Mouse (Mus musculus): ENCODE results near the gene Ulk4. TPM values are rescaled to one million over a fixed set of nuclear protein-coding genes. Genes with fewer than 3 reads are reported as not detected.
A peak's percentile ranks its signal among the peaks of the same experiment; 100 is the strongest.

Gene Ulk4
- polyA plus RNA-seq, 1 experiment from 2014 or later, result 23.2 TPM

DNA sequence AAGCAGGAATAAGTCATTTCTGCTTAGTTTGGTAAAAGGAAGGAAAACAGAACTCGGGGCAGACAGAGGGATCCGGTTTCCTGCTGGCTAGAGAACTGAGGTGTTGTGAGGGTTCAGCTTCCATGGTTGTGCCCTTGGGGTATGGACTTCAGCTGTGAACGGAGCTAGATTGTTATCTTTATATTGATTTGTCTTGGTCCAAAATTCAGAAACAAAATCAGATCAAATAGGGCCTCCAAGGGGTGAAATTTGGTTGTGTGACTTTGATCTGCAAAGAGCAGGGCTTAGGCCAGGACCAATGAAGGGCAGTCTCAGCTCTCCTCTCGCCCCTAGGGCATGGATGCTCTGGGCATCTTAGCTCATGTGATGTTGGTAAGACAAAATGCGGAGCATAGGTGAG is 292.5 kb downstream of the Ulk4 start:
- Histone ChIP-seq H3K9me3 (ENCODE audit: low read length) (no peaks in the 10 kb centered on the region), H3K36me3 (replicated peaks; ENCODE audit: insufficient read depth, low read length) (no peaks in the 10 kb centered on the region), H3K9ac (replicated peaks) (no peak overlapping the region), H3K4me3 (ENCODE audit: low read depth, low read length) (no peak overlapping the region), H3K4me2 (ENCODE audit: low read depth, low read length) (no peak overlapping the region), H3K27me3 (ENCODE audit: insufficient read depth, low read length) (no peaks in the 10 kb centered on the region), H3K27ac (ENCODE audit: low read depth) (no peak overlapping the region), H3K4me1 (ENCODE audit: insufficient read depth) (0 out of 2 replicates have a peak, but pooled peaks cover 3% of the 10 kb centered on the region)
- DNase-seq (no peak), ATAC-seq (peak; percentile 36; the same call in 1 of the 2 replicates)
- WGBS (ENCODE audit: insufficient replicate concordance), result 57% methylated on average over 5 of the region's 5 CpGs
- no peak for TF ChIP-seq EP300 (IDR thresholded peaks at IDR 0.05; ENCODE audit: low read depth)
- no peak for TF ChIP-seq CTCF (IDR thresholded peaks at IDR 0.05; ENCODE audit: low read depth)

- Histone ChIP-seq H3K4me2 (ENCODE audit: low read depth, low read length) (no peak overlapping the region), H3K27me3 (ENCODE audit: insufficient read depth, low read length) (no peaks in the 10 kb centered on the region), H3K9ac (replicated peaks) (no peak overlapping the region), H3K36me3 (replicated peaks; ENCODE audit: insufficient read depth, low read length) (no peaks in the 10 kb centered on the region), H3K4me3 (ENCODE audit: low read depth, low read length) (no peak overlapping the region), H3K27ac (ENCODE audit: low read depth) (no peak overlapping the region), H3K4me1 (ENCODE audit: insufficient read depth) (0 out of 2 replicates have a peak, but pooled peaks cover 3% of the 10 kb centered on the region), H3K9me3 (ENCODE audit: low read length) (no peaks in the 10 kb centered on the region)
- ATAC-seq (no peak), DNase-seq (no peak)
- TF ChIP-seq EP300 (IDR thresholded peaks at IDR 0.05; ENCODE audit: low read depth), result no peak
- TF ChIP-seq CTCF (IDR thresholded peaks at IDR 0.05; ENCODE audit: low read depth), result no peak
- 82% methylated on average over 8 of the region's 8 CpGs for WGBS (ENCODE audit: insufficient replicate concordance)
Measured at GRCm38 (mm10) chr9:120983849-120984248, 293.1 kb downstream of the Ulk4 start.

DNA sequence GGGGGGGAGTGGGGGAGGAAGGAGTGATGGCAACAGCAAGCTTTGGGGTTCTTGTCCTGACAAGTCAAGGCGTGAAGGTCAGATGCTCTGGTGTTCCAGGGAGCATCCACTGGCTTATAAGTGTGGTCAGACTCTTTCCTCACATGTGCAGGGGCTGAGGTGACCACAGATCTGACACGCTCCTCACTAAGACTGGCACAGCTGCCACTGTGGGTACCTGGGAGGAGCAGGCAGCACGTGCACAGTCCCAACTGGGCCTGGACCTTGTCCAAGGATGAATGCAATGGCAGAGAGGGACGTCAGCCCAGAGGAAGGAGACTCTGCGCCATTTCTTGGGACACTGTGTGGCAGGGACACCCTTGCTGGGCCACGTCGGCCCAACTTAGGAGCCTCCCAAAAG is 295.2 kb downstream of the Ulk4 start:
- Histone ChIP-seq H3K4me2 (ENCODE audit: low read depth, low read length) (no peak overlapping the region), H3K36me3 (replicated peaks; ENCODE audit: insufficient read depth, low read length) (no peaks in the 10 kb centered on the region), H3K4me1 (ENCODE audit: insufficient read depth) (0 out of 2 replicates have a peak, but pooled peaks cover 3% of the 10 kb centered on the region), H3K27me3 (ENCODE audit: insufficient read depth, low read length) (no peaks in the 10 kb centered on the region), H3K9me3 (ENCODE audit: low read length) (no peaks in the 10 kb centered on the region), H3K9ac (replicated peaks) (no peak overlapping the region), H3K4me3 (ENCODE audit: low read depth, low read length) (no peak overlapping the region), H3K27ac (ENCODE audit: low read depth) (no peak overlapping the region)
- no peak for TF ChIP-seq CTCF (IDR thresholded peaks at IDR 0.05; ENCODE audit: low read depth)
- no peak for TF ChIP-seq EP300 (IDR thresholded peaks at IDR 0.05; ENCODE audit: low read depth)
- ATAC-seq (no peak), DNase-seq (no peak)
- 82% methylated on average over 7 of the region's 7 CpGs for WGBS (ENCODE audit: insufficient replicate concordance)

GRCm38 (mm10) chr9:120976856-120977255 is 300.1 kb downstream of the Ulk4 start:
- Histone ChIP-seq H3K27me3 (ENCODE audit: insufficient read depth, low read length) (no peaks in the 10 kb centered on the region), H3K9me3 (ENCODE audit: low read length) (no peaks in the 10 kb centered on the region), H3K4me2 (ENCODE audit: low read depth, low read length) (no peak overlapping the region), H3K4me1 (ENCODE audit: insufficient read depth) (no peaks in the 10 kb centered on the region), H3K9ac (replicated peaks) (no peak overlapping the region), H3K4me3 (ENCODE audit: low read depth, low read length) (no peak overlapping the region), H3K27ac (ENCODE audit: low read depth) (no peak overlapping the region), H3K36me3 (replicated peaks; ENCODE audit: insufficient read depth, low read length) (no peaks in the 10 kb centered on the region)
- TF ChIP-seq CTCF (IDR thresholded peaks at IDR 0.05; ENCODE audit: low read depth), result no peak
- TF ChIP-seq EP300 (IDR thresholded peaks at IDR 0.05; ENCODE audit: low read depth), result no peak
- 85% methylated on average over 4 of the region's 4 CpGs for WGBS (ENCODE audit: insufficient replicate concordance)
- ATAC-seq (no peak), DNase-seq (no peak)

- ATAC-seq, result no peak
- H3K27ac ChIP-seq (ENCODE audit: low read depth), result no peak overlapping the region
- DNase-seq, result no peak
Measured at GRCm38 (mm10) chr9:120976158-120976557, 300.8 kb downstream of the Ulk4 start.

GRCm38 (mm10) chr9:120974209-120974608 is 302.8 kb downstream of the Ulk4 start:
- no peaks in the 10 kb centered on the region for H3K27me3 ChIP-seq (ENCODE audit: insufficient read depth, low read length)
- DNase-seq (no peak), ATAC-seq (no peak)
- TF ChIP-seq CTCF (IDR thresholded peaks at IDR 0.05; ENCODE audit: low read depth) (no peak), EP300 (IDR thresholded peaks at IDR 0.05; ENCODE audit: low read depth) (no peak)
- H3K4me3 ChIP-seq (ENCODE audit: low read depth, low read length), result no peak overlapping the region
- 76% methylated on average over 2 of the region's 2 CpGs for WGBS (ENCODE audit: insufficient replicate concordance)
- H3K4me1 ChIP-seq (ENCODE audit: insufficient read depth), result no peaks in the 10 kb centered on the region
- no peaks in the 10 kb centered on the region for H3K9me3 ChIP-seq (ENCODE audit: low read length)
- no peak overlapping the region for H3K4me2 ChIP-seq (ENCODE audit: low read depth, low read length)
- no peak overlapping the region for H3K9ac ChIP-seq (replicated peaks)
- H3K27ac ChIP-seq (ENCODE audit: low read depth), result no peak overlapping the region
- H3K36me3 ChIP-seq (replicated peaks; ENCODE audit: insufficient read depth, low read length), result peaks cover 3% of the 10 kb centered on the region; the same call in 1 of the 2 replicates

More at GRCm38 (mm10) chr9:120976158-120976557, 300.8 kb downstream of the Ulk4 start:
- no peak overlapping the region for H3K4me3 ChIP-seq (ENCODE audit: low read depth, low read length)
- H3K4me2 ChIP-seq (ENCODE audit: low read depth, low read length), result no peak overlapping the region
- 76% methylated on average over 5 of the region's 5 CpGs for WGBS (ENCODE audit: insufficient replicate concordance)
- no peaks in the 10 kb centered on the region for H3K27me3 ChIP-seq (ENCODE audit: insufficient read depth, low read length)
- H3K4me1 ChIP-seq (ENCODE audit: insufficient read depth), result no peaks in the 10 kb centered on the region
- no peaks in the 10 kb centered on the region for H3K9me3 ChIP-seq (ENCODE audit: low read length)
- TF ChIP-seq CTCF (IDR thresholded peaks at IDR 0.05; ENCODE audit: low read depth) (no peak), EP300 (IDR thresholded peaks at IDR 0.05; ENCODE audit: low read depth) (no peak)
- no peak overlapping the region for H3K9ac ChIP-seq (replicated peaks)
- no peaks in the 10 kb centered on the region for H3K36me3 ChIP-seq (replicated peaks; ENCODE audit: insufficient read depth, low read length)

Data from liver, postnatal 0 days (tissue).